Mouse (Mus musculus) granulocyte monocyte progenitor cell, adult 5-6 weeks (primary cell): ENCODE measurements around the gene Fam131a. TPM values are rescaled to one million over a fixed set of nuclear protein-coding genes. Genes with fewer than 3 reads are reported as not detected.

Source experiments
- ATAC-seq: replicated peaks from 2 replicates; pipeline ENCODE4 v1.8.0; 2016; ENCODE audit warnings: mild to moderate bottlenecking, moderate TSS enrichment, inconsistent platforms; ENCODE audit not compliant: poor library complexity, severe bottlenecking
- total RNA-seq, 2 experiments: library from RNA; stranded (forward) in 1 of 2; stranded (reverse) in 1 of 2; fragments of 200-712, 200-1000 nt in 1 of 2; fragments of >200 nt in 1 of 2; fragmentation: Nextera tagmentation in 1 of 2; gene quantifications; 2 replicates each; pipeline ENCODE4 v1.2.3; 2014 to 2017

The Fam131a gene
- total RNA-seq, 2 experiments from 2014 or later = not detected

- ATAC-seq = no peak
These were observed 42.6 kb downstream of the Fam131a start for GRCm38 (mm10) chr16:20735651-20736050.

DNA sequence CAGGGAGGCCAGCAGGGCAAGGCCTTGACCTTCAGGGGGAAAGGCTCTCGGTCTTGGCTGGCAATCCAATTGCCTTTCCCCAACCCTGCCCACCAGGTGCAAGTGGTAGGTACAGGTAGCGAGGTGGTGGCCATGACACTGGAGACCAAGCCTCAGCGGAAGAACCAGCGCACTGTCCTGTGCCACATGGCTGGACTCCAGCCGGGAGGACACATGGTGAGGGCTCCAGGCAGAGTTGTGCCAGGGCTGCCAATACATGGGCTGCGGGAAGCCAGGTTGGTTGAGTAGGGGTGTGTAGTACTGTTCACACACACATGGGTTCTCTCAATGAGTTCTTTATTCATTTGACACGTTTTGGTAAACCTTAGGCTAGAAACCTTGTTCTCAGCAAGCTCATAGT, 43.1 kb downstream of the Fam131a start:
- no peak for ATAC-seq

DNA sequence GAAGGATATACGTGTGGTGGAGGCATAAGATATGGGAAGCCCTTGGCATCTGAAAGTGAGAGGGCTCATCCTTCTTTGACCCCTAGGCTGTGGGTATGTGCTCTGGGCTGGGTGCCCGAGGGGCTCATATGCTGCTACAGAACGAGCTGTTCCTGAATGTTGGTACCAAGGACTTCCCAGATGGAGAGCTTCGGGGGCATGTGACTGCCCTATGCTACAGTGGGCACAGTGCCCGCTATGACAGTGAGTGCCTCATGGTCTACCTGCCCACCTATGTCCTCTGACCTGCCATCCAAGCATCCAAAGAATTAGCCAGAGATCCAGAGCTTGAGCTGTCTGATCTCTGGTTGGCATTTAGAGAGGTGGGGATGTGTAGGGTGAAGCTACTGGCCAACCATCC, 43.8 kb downstream of the Fam131a start:
- ATAC-seq = no peak

DNA sequence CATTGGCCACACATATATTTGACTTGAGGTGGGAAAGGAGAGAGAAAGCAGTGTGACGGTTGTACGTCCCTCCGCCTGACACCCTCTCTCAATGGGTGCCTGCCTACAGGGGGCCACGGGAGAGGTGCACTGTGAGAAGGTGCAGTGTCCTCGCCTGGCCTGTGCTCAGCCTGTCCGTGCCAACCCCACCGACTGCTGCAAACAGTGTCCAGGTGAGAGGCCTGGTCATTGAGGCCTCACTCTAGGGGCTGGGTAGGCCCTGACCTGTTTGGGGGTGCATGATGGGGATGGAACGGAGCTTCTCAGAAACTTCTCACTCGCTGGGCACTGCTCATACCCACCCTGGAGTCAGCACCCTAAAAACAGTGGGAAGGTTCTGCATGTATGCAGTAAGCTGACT, 46.8 kb downstream of the Fam131a start:
- no peak for ATAC-seq

DNA sequence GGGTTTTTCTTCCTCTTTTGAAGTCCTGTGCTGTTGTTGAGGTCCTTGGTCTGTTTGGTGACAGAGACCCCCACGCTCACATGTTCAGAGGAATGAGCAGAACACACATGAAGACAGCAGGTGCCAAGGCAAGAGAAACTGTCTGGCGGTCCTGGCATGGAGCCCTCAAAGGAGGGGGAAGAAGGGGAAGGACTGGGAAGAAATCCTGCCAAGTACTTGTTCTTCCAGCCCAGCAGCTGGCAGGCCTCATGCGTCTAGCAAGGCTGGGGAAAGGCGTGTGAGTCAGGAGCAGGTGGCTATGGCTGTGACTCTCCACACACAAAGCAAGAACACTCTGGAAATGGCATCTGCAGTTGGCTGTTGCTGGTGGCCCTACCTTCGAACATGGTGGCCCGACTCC, 53.6 kb downstream of the Fam131a start:
- ATAC-seq = no peak; the same call in 1 of the 2 replicates

DNA sequence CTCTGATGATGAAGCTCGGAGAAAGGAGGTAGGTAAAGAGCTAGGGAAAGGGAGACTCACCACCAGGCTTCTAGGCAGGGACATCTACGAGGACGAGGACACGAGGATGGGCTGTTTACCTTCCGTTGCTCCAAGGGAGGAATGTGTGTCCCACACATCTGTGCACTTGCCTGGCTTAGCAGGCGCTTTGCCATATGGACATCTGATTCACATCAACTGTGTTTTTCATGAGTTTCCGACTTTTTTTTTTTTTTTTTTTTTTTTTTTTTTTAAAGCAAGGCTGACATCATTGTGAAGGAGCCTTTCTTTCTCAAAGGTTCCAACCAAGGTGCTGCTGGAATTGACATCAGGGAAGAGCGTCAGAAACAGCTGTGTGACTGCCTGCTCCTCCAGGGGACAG, 57.5 kb downstream of the Fam131a start:
- no peak for ATAC-seq

Other genes with a start within 250 kb of the Fam131a start
- 61.7 and 84.4 TPM in 2 replicates for gene Eif2b5, start 194.4 kb upstream of the Fam131a start, total RNA-seq (2014; fragmentation: Nextera tagmentation)
- gene Eif2b5, start 194.4 kb upstream of the Fam131a start, total RNA-seq (2017) = 87.0 and 90.0 TPM in 2 replicates
- 26.4 and 30.7 TPM in 2 replicates for gene Dvl3, start 176.3 kb upstream of the Fam131a start, total RNA-seq (2014; fragmentation: Nextera tagmentation)
- gene Dvl3, start 176.3 kb upstream of the Fam131a start, total RNA-seq (2017) = 2.0 and 2.3 TPM in 2 replicates
- gene Ap2m1, start 157.8 kb upstream of the Fam131a start, total RNA-seq (2014; fragmentation: Nextera tagmentation) = 206 and 247 TPM in 2 replicates
- 175 and 225 TPM in 2 replicates for gene Ap2m1, start 157.8 kb upstream of the Fam131a start, total RNA-seq (2017)
- 33.0 and 42.3 TPM in 2 replicates for gene Abcf3, start 144.7 kb upstream of the Fam131a start, total RNA-seq (2014; fragmentation: Nextera tagmentation)
- gene Abcf3, start 144.7 kb upstream of the Fam131a start, total RNA-seq (2017) = 55.1 and 96.9 TPM in 2 replicates
- not detected in 2 replicates for gene Vwa5b2, start 103.8 kb upstream of the Fam131a start, total RNA-seq (2014; fragmentation: Nextera tagmentation)
- not detected in 2 replicates for gene Vwa5b2, start 103.8 kb upstream of the Fam131a start, total RNA-seq (2017)
- gene Eef1akmt4, start 81.6 kb upstream of the Fam131a start, total RNA-seq (2014; fragmentation: Nextera tagmentation) = 34.5 and 65.8 TPM in 2 replicates
- 12.4 and 15.5 TPM in 2 replicates for gene Eef1akmt4, start 81.6 kb upstream of the Fam131a start, total RNA-seq (2017)
- gene Gm49333, start 81.6 kb upstream of the Fam131a start, total RNA-seq (2014; fragmentation: Nextera tagmentation) = not detected in 2 replicates
- not detected in 2 replicates for gene Gm49333, start 81.6 kb upstream of the Fam131a start, total RNA-seq (2017)
- gene Alg3, start 81.5 kb upstream of the Fam131a start, total RNA-seq (2014; fragmentation: Nextera tagmentation) = 39.6 and 41.2 TPM in 2 replicates
- gene Alg3, start 81.5 kb upstream of the Fam131a start, total RNA-seq (2017) = 18.2 and 25.2 TPM in 2 replicates
- gene Camk2n2, start 72.0 kb upstream of the Fam131a start, total RNA-seq (2014; fragmentation: Nextera tagmentation) = 0.56 TPM in 1 of 2 replicates, not detected in the other
- gene Camk2n2, start 72.0 kb upstream of the Fam131a start, total RNA-seq (2017) = 0.43 and 1.8 TPM in 2 replicates
- 0.77 TPM in 1 of 2 replicates, not detected in the other for gene Ece2, start 63.4 kb upstream of the Fam131a start, total RNA-seq (2014; fragmentation: Nextera tagmentation)
- 1.3 TPM in 1 of 2 replicates, not detected in the other for gene Ece2, start 63.4 kb upstream of the Fam131a start, total RNA-seq (2017)
- gene Psmd2, start 41.6 kb upstream of the Fam131a start, total RNA-seq (2014; fragmentation: Nextera tagmentation) = 144 and 149 TPM in 2 replicates
- gene Psmd2, start 41.6 kb upstream of the Fam131a start, total RNA-seq (2017) = 215 and 220 TPM in 2 replicates
- 242 and 249 TPM in 2 replicates for gene Eif4g1, start 24.9 kb upstream of the Fam131a start, total RNA-seq (2014; fragmentation: Nextera tagmentation)
- 312 and 346 TPM in 2 replicates for gene Eif4g1, start 24.9 kb upstream of the Fam131a start, total RNA-seq (2017)
- gene Polr2h, start 24.4 kb downstream of the Fam131a start, total RNA-seq (2014; fragmentation: Nextera tagmentation) = 62.4 and 81.5 TPM in 2 replicates
- 61.8 and 91.6 TPM in 2 replicates for gene Polr2h, start 24.4 kb downstream of the Fam131a start, total RNA-seq (2017)
- gene Clcn2, start 24.5 kb downstream of the Fam131a start, total RNA-seq (2014; fragmentation: Nextera tagmentation) = 2.6 and 6.0 TPM in 2 replicates
- gene Clcn2, start 24.5 kb downstream of the Fam131a start, total RNA-seq (2017) = 1.9 and 3.8 TPM in 2 replicates
- gene Chrd, start 39.9 kb downstream of the Fam131a start, total RNA-seq (2014; fragmentation: Nextera tagmentation) = not detected in 2 replicates
- not detected in 2 replicates for gene Chrd, start 39.9 kb downstream of the Fam131a start, total RNA-seq (2017)
- gene Thpo, start 41.3 kb downstream of the Fam131a start, total RNA-seq (2014; fragmentation: Nextera tagmentation) = not detected in 2 replicates
- gene Thpo, start 41.3 kb downstream of the Fam131a start, total RNA-seq (2017) = not detected in 2 replicates